Mouse (Mus musculus): Measurements from ENCODE around the gene Slc6a16. TPM values are rescaled to one million over a fixed set of nuclear protein-coding genes. Genes with fewer than 3 reads are reported as not detected.

The Slc6a16 gene
- polyA plus RNA-seq, 1 experiment = not detected

DNA sequence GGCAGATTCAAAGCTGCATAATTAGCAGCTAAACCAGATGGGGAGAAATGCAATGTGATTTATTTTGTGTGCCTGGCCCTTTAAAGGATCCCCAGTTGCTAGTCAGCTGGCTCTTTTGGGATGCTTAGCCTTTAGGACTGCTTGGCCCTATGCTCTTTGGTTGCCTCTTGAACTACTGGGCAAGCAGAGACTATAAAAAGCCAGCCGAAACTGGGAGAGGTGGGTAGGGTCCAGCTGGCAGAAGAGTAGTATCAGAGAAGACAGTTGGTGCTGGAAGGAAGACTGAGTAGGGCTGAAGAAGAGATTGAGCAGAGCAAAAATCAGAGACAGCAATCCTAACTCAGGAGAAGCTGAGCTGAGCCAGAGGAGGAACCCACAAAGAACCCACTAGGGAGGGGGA is 55.7 kb downstream of the Slc6a16 start:
- Histone ChIP-seq H3K27ac (ENCODE audit: insufficient read depth, low read length) (no peak overlapping the region), H3K4me1 (ENCODE audit: control insufficient read depth, insufficient read depth, insufficient read length) (no peaks in the 10 kb centered on the region), H3K27me3 (ENCODE audit: control insufficient read depth, insufficient read depth, low read length) (no peaks in the 10 kb centered on the region), H3K36me3 (ENCODE audit: control insufficient read depth, insufficient read depth, low read length) (no peaks in the 10 kb centered on the region), H3K4me3 (ENCODE audit: extremely low read depth, insufficient read depth, insufficient read length) (no peak overlapping the region)
- TF ChIP-seq CTCF (IDR thresholded peaks at IDR 0.05; ENCODE audit: extremely low read depth, insufficient read depth, insufficient read length, insufficient replicate concordance) = no peak
- no peak for TF ChIP-seq POLR2A (IDR thresholded peaks at IDR 0.05; ENCODE audit: low read depth, low read length)
- DNase-seq (ENCODE audit: low read depth in 1 of 2, low spot score in 2 of 2) = no peak
- WGBS = 88% methylated on average over 1 of the region's 1 CpGs

DNA sequence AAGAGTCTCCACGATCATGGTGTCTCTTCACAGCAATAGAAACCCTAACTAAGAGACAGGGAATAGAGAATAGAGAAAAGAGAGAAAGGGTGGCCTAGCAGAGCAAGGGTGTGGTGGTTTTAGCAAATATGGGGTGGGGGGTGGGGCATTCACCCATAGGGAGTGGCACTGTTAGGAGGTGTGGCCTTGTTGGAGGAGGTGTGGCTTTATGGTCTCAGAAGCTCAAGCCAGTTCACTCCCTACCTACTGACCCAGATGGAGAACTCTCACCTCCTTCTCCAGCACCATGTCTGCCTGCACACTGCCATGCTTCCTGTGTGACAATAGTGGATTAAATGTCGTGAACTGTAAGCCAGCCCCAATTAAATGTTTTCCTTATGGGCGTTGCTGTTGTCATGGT is 56.7 kb downstream of the Slc6a16 start:
- no peaks in the 10 kb centered on the region for H3K27me3 ChIP-seq (ENCODE audit: control insufficient read depth, insufficient read depth, low read length)
- WGBS = 74% methylated on average over 3 of the region's 3 CpGs
- TF ChIP-seq POLR2A (IDR thresholded peaks at IDR 0.05; ENCODE audit: low read depth, low read length) = no peak
- no peak for TF ChIP-seq CTCF (IDR thresholded peaks at IDR 0.05; ENCODE audit: extremely low read depth, insufficient read depth, insufficient read length, insufficient replicate concordance)
- no peaks in the 10 kb centered on the region for H3K36me3 ChIP-seq (ENCODE audit: control insufficient read depth, insufficient read depth, low read length)
- no peak overlapping the region for H3K27ac ChIP-seq (ENCODE audit: insufficient read depth, low read length)
- no peak overlapping the region for H3K4me3 ChIP-seq (ENCODE audit: extremely low read depth, insufficient read depth, insufficient read length)
- no peaks in the 10 kb centered on the region for H3K4me1 ChIP-seq (ENCODE audit: control insufficient read depth, insufficient read depth, insufficient read length)
- no peak for DNase-seq (ENCODE audit: low read depth in 1 of 2, low spot score in 2 of 2)

DNA sequence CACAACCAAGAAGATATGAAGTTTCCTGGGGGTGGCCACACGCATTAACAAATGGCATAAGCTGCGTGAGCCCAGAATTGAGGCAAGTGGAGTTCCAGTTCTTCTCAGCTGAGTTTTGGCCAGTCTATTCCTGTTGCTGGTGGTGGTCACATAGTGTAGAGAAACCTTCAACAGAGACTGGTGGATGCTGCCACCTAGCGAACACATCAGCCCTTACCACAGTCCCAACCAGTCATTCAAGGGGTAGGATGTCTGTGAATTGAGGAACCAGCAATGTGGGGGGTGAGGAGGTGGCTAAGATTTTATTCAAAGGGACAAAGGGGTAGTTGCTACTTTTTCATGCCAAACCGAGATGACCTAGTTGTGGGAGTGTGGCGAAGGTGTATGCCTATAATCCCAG is 58.9 kb downstream of the Slc6a16 start:
- peak; percentile 68 to 69 for DNase-seq (ENCODE audit: low read depth in 1 of 2, low spot score in 2 of 2)
- TF ChIP-seq POLR2A (IDR thresholded peaks at IDR 0.05; ENCODE audit: low read depth, low read length) (no peak), CTCF (IDR thresholded peaks at IDR 0.05; ENCODE audit: extremely low read depth, insufficient read depth, insufficient read length, insufficient replicate concordance) (peak; percentile 73; the same call in 1 of the 2 replicates)
- WGBS = 5% methylated on average over 5 of the region's 5 CpGs
- no peaks in the 10 kb centered on the region for H3K36me3 ChIP-seq (ENCODE audit: control insufficient read depth, insufficient read depth, low read length)
- H3K4me3 ChIP-seq (ENCODE audit: extremely low read depth, insufficient read depth, insufficient read length) = no peak overlapping the region
- no peaks in the 10 kb centered on the region for H3K27me3 ChIP-seq (ENCODE audit: control insufficient read depth, insufficient read depth, low read length)
- no peak overlapping the region for H3K27ac ChIP-seq (ENCODE audit: insufficient read depth, low read length)
- no peaks in the 10 kb centered on the region for H3K4me1 ChIP-seq (ENCODE audit: control insufficient read depth, insufficient read depth, insufficient read length)

DNA sequence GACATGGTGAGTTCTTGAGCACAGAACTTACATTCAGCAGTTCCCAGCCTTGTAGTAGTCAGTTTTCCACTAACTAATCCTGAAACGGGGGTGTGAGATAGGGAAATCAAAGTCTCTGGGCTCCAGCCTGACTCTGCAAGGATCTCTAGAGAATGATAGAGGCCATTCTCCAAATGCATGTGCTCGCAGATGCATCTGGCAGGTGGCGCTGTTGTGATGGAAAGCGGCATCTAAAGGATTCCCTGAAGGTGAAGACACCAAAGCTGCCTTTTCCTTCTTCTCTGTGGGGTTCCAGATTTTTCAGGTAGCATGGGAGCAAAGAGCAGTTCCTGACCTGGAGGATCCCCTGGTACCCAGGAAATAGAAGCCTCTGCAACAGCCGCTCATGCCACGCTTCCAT is 59.4 kb downstream of the Slc6a16 start:
- TF ChIP-seq POLR2A (IDR thresholded peaks at IDR 0.05; ENCODE audit: low read depth, low read length) (no peak), CTCF (IDR thresholded peaks at IDR 0.05; ENCODE audit: extremely low read depth, insufficient read depth, insufficient read length, insufficient replicate concordance) (no peak; the same call in 1 of the 2 replicates)
- peak in 1 of 2 experiments; percentile 30 for DNase-seq (ENCODE audit: low read depth in 1 of 2, low spot score in 2 of 2)
- WGBS = 21% methylated on average over 6 of the region's 6 CpGs
- Histone ChIP-seq H3K4me1 (ENCODE audit: control insufficient read depth, insufficient read depth, insufficient read length) (no peaks in the 10 kb centered on the region), H3K4me3 (ENCODE audit: extremely low read depth, insufficient read depth, insufficient read length) (no peak overlapping the region), H3K27me3 (ENCODE audit: control insufficient read depth, insufficient read depth, low read length) (no peaks in the 10 kb centered on the region), H3K27ac (ENCODE audit: insufficient read depth, low read length) (no peak overlapping the region), H3K36me3 (ENCODE audit: control insufficient read depth, insufficient read depth, low read length) (no peaks in the 10 kb centered on the region)

DNA sequence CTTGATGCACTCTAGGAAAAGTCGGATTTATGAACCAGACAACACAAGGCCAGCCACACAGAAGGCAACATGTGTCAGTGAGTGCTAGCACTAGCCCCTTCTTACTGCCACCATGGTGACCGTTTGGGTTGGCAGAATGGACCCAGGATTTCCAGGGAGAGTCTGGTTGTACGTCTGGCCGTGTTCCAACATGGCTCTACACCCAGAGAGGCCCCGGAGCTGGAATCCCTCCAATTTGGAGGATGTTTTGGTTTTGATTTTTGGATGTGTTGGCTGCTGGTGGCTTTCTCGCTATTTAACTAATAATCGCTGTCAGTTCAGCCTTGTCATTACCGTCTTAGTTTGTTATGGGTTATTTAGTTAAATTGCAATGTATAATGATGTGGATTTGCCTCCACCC is 61.7 kb downstream of the Slc6a16 start:
- H3K27ac ChIP-seq (ENCODE audit: insufficient read depth, low read length) = no peak overlapping the region
- no peaks in the 10 kb centered on the region for H3K27me3 ChIP-seq (ENCODE audit: control insufficient read depth, insufficient read depth, low read length)
- 86% methylated on average over 8 of the region's 8 CpGs for WGBS
- no peak overlapping the region for H3K4me3 ChIP-seq (ENCODE audit: extremely low read depth, insufficient read depth, insufficient read length)
- no peaks in the 10 kb centered on the region for H3K4me1 ChIP-seq (ENCODE audit: control insufficient read depth, insufficient read depth, insufficient read length)
- TF ChIP-seq POLR2A (IDR thresholded peaks at IDR 0.05; ENCODE audit: low read depth, low read length) = no peak
- DNase-seq (ENCODE audit: low read depth in 1 of 2, low spot score in 2 of 2) = no peak
- no peaks in the 10 kb centered on the region for H3K36me3 ChIP-seq (ENCODE audit: control insufficient read depth, insufficient read depth, low read length)

DNA sequence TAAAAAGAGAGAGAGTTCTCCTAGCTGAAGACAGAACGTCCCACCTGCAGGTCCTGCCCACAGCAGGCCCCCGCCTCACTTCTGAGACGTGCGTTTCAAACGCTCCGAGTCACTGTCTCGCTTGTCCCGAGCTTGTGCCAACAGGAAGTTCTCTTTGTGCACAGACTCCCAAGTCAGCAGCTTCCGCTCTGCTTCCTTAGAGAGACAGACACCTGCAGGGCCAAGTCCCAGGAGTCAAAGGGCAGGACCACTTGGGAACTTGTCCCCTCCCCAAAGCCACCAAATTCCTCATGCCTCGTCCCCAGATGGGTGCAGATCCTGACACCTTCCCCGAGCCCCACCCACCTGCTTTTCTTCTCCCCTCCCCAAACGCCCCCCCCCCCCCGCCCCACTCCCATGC is 64.0 kb downstream of the Slc6a16 start:
- Histone ChIP-seq H3K4me1 (ENCODE audit: control insufficient read depth, insufficient read depth, insufficient read length) (peaks cover 3% of the 10 kb centered on the region; the same call in 1 of the 2 replicates), H3K27ac (ENCODE audit: insufficient read depth, low read length) (no peak overlapping the region), H3K4me3 (ENCODE audit: extremely low read depth, insufficient read depth, insufficient read length) (no peak overlapping the region), H3K27me3 (ENCODE audit: control insufficient read depth, insufficient read depth, low read length) (no peaks in the 10 kb centered on the region), H3K36me3 (ENCODE audit: control insufficient read depth, insufficient read depth, low read length) (no peaks in the 10 kb centered on the region)
- TF ChIP-seq CTCF (IDR thresholded peaks at IDR 0.05; ENCODE audit: extremely low read depth, insufficient read depth, insufficient read length, insufficient replicate concordance) = no peak
- no peak for TF ChIP-seq POLR2A (IDR thresholded peaks at IDR 0.05; ENCODE audit: low read depth, low read length)
- no peak for DNase-seq (ENCODE audit: low read depth in 1 of 2, low spot score in 2 of 2)
- WGBS = 56% methylated on average over 13 of the region's 13 CpGs

DNA sequence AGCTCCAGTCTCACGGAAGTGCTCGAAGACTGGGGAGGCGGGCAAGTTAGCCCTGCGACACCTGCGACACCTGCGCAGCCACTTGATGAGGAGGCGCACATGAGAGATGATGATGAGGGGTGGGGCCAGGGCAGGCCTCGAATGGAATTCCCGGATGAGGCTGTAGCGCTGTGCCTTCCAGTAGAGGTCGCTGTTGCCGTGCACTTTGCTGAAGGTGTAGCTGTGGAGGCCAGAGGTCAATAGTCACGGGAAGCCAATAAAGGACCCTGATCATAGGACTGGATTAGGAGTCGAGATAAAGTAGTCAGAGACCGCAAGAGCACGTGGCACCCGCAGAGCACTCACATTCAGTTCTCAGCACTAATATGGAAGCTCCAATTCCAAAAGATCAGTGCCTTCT is 64.4 kb downstream of the Slc6a16 start:
- no peaks in the 10 kb centered on the region for H3K36me3 ChIP-seq (ENCODE audit: control insufficient read depth, insufficient read depth, low read length)
- DNase-seq (ENCODE audit: low read depth in 1 of 2, low spot score in 2 of 2) = peak; percentile 12 to 34
- WGBS = 46% methylated on average over 17 of the region's 17 CpGs
- no peaks in the 10 kb centered on the region for H3K27me3 ChIP-seq (ENCODE audit: control insufficient read depth, insufficient read depth, low read length)
- no peak for TF ChIP-seq POLR2A (IDR thresholded peaks at IDR 0.05; ENCODE audit: low read depth, low read length)
- TF ChIP-seq CTCF (IDR thresholded peaks at IDR 0.05; ENCODE audit: extremely low read depth, insufficient read depth, insufficient read length, insufficient replicate concordance) = peak; percentile 61; the same call in 1 of the 2 replicates
- no peak overlapping the region for H3K4me3 ChIP-seq (ENCODE audit: extremely low read depth, insufficient read depth, insufficient read length)
- H3K27ac ChIP-seq (ENCODE audit: insufficient read depth, low read length) = no peak overlapping the region
- H3K4me1 ChIP-seq (ENCODE audit: control insufficient read depth, insufficient read depth, insufficient read length) = peaks cover 3% of the 10 kb centered on the region; the same call in 1 of the 2 replicates
